Mouse (Mus musculus) thymus, postnatal 14 days (tissue): ENCODE results near the gene Gpbar1.

Experiments
- DNase-seq: peaks from one replicate; pipeline ENCODE4 v3.0.0; 2021

The Gpbar1 gene

GRCm38 (mm10) chr1:74278988-74279387 is 638 bp downstream of the Gpbar1 start:
- DNase-seq, result no peak

- no peak for DNase-seq
Observed at GRCm38 (mm10) chr1:74280591-74281325, 2.4 kb downstream of the Gpbar1 start.

GRCm38 (mm10) chr1:74281372-74281771 is 3.0 kb downstream of the Gpbar1 start:
- no peak for DNase-seq

GRCm38 (mm10) chr1:74281886-74282285 is 3.5 kb downstream of the Gpbar1 start:
- DNase-seq, result no peak

GRCm38 (mm10) chr1:74282896-74283625 is 4.7 kb downstream of the Gpbar1 start:
- no peak for DNase-seq

GRCm38 (mm10) chr1:74283686-74284463 is 5.5 kb downstream of the Gpbar1 start:
- DNase-seq, result peak; percentile 71

GRCm38 (mm10) chr1:74284543-74285160 is 6.3 kb downstream of the Gpbar1 start, which contains the start of the genes Aamp and Pnkd:
TSS of gene Aamp (minus strand) at chr1:74284738.
TSS of gene Pnkd (plus strand) at chr1:74284930.
- DNase-seq, result peak; percentile 100

GRCm38 (mm10) chr1:74285212-74286010 is 7.1 kb downstream of the Gpbar1 start:
- DNase-seq, result peak; percentile 21

- peak; percentile 25 for DNase-seq
Observed at GRCm38 (mm10) chr1:74286869-74287607, 8.7 kb downstream of the Gpbar1 start.

- no peak for DNase-seq
Observed at GRCm38 (mm10) chr1:74288327-74288726, 10.0 kb downstream of the Gpbar1 start.

GRCm38 (mm10) chr1:74289248-74289647 is 10.9 kb downstream of the Gpbar1 start:
- DNase-seq, result no peak

GRCm38 (mm10) chr1:74289740-74290139 is 11.4 kb downstream of the Gpbar1 start:
- DNase-seq, result no peak

- no peak for DNase-seq
Observed at GRCm38 (mm10) chr1:74290141-74290540, 11.8 kb downstream of the Gpbar1 start.

GRCm38 (mm10) chr1:74292331-74293020 is 14.1 kb downstream of the Gpbar1 start:
- DNase-seq, result no peak

- no peak for DNase-seq
Observed at GRCm38 (mm10) chr1:74293306-74293960, 15.1 kb downstream of the Gpbar1 start.

- no peak for DNase-seq
Observed at GRCm38 (mm10) chr1:74294090-74294643, 15.8 kb downstream of the Gpbar1 start.

- DNase-seq, result no peak
Observed at GRCm38 (mm10) chr1:74294733-74295455, 16.5 kb downstream of the Gpbar1 start.

- no peak for DNase-seq
Observed at GRCm38 (mm10) chr1:74295456-74296171, 17.3 kb downstream of the Gpbar1 start.
